Mouse (Mus musculus) MEL (cell line): ENCODE measurements around the gene Tjp3. TPM values are rescaled to one million over a fixed set of nuclear protein-coding genes. Genes with fewer than 3 reads are reported as not detected.

ENCODE experiments used
- DNase-seq: peaks from one replicate; pipeline ENCODE4 v3.0.0; 2011; ENCODE audit warnings: low read depth, low spot score
- H3K27ac ChIP-seq: 2 replicates; pipeline ENCODE4 v1.5.1; 2012; ENCODE audit warnings: low read depth, mild to moderate bottlenecking, control low read depth, low read length, moderate library complexity; ENCODE audit not compliant: control insufficient read depth
- H3K27me3 ChIP-seq, 2 experiments: fragments of 150-350 bp in 1 of 2; sonication (generic) in 1 of 2; 2 replicates each; pipeline ENCODE4 v1.6.1; 2012; ENCODE audit warnings: low read length in 2 of 2, mild to moderate bottlenecking in 2 of 2, improper control_type of control experiment in 1 of 2, moderate library complexity in 1 of 2; ENCODE audit not compliant: insufficient read depth in 2 of 2, control insufficient read depth in 1 of 2
- H3K36me3 ChIP-seq, 2 experiments: 2 replicates each; pipeline ENCODE4 v1.6.1; 2012 to 2014; ENCODE audit warnings: low read length in 2 of 2, improper control_type of control experiment in 1 of 2, inconsistent platforms in 1 of 2, mild to moderate bottlenecking in 1 of 2; ENCODE audit not compliant: insufficient read depth in 2 of 2, control insufficient read depth in 1 of 2
- H3K4me1 ChIP-seq, 2 experiments: fragments of 150-350 bp in 1 of 2; sonication (generic) in 1 of 2; 2 replicates each; pipeline ENCODE4 v1.6.1; 2012; ENCODE audit warnings: low read length in 2 of 2, improper control_type of control experiment in 1 of 2, mild to moderate bottlenecking in 1 of 2; ENCODE audit not compliant: insufficient read depth in 2 of 2, control insufficient read depth in 1 of 2
- H3K4me3 ChIP-seq, 2 experiments: fragments of 150-350 bp in 1 of 2; sonication (generic) in 1 of 2; 2 replicates each; pipeline ENCODE4 v1.5.1; 2012; ENCODE audit warnings: low read depth in 2 of 2, low read length in 2 of 2, mild to moderate bottlenecking in 2 of 2, moderate library complexity in 2 of 2, control low read depth in 1 of 2, improper control_type of control experiment in 1 of 2; ENCODE audit not compliant: control insufficient read depth in 1 of 2, insufficient read depth in 1 of 2
- H3K79me2 ChIP-seq: 2 replicates; pipeline ENCODE4 v1.6.1; 2012; ENCODE audit warnings: mild to moderate bottlenecking, low read length, moderate library complexity; ENCODE audit not compliant: control insufficient read depth, poor library complexity, insufficient read depth
- H3K9ac ChIP-seq: 2 replicates; pipeline ENCODE4 v1.6.1; 2012; ENCODE audit warnings: low read depth, mild to moderate bottlenecking, control low read depth, low read length, moderate library complexity; ENCODE audit not compliant: control insufficient read depth, poor library complexity, severe bottlenecking
- H3K9me3 ChIP-seq: fragments of 150-350 bp; sonication (generic); replicated peaks from 2 replicates; pipeline ENCODE4 v1.6.1; 2012; ENCODE audit warnings: mild to moderate bottlenecking, low read length, improper control_type of control experiment, moderate library complexity; ENCODE audit not compliant: insufficient read depth
- BHLHE40 ChIP-seq: IDR thresholded peaks from 2 replicates; pipeline ENCODE4 v1.6.1; 2012; ENCODE audit warnings: low read depth, mild to moderate bottlenecking, inconsistent platforms, low read length, improper control_type of control experiment, borderline replicate concordance
- ELF1 ChIP-seq: IDR thresholded peaks from 2 replicates; pipeline ENCODE4 v1.6.1; 2014; ENCODE audit warnings: low read depth, mild to moderate bottlenecking, inconsistent platforms, low read length, improper control_type of control experiment, moderate library complexity
- ETS1 ChIP-seq: IDR thresholded peaks from 2 replicates; pipeline ENCODE4 v1.6.1; 2012; ENCODE audit warnings: low read depth, mild to moderate bottlenecking, inconsistent platforms, low read length, improper control_type of control experiment, moderate library complexity
- GABPA ChIP-seq: IDR thresholded peaks from 2 replicates; pipeline ENCODE4 v1.6.1; 2012; ENCODE audit warnings: low read depth, mild to moderate bottlenecking, inconsistent platforms, low read length, improper control_type of control experiment, moderate library complexity
- GATA1 ChIP-seq: IDR thresholded peaks from 2 replicates; pipeline ENCODE4 v1.6.1; 2011; ENCODE audit warnings: low read depth, low read length, improper control_type of control experiment
- MAX ChIP-seq: IDR thresholded peaks from 2 replicates; pipeline ENCODE4 v1.6.1; 2011; ENCODE audit warnings: low read length, improper control_type of control experiment
- MYB ChIP-seq: IDR thresholded peaks from 2 replicates; pipeline ENCODE4 v1.6.1; 2011; ENCODE audit warnings: mild to moderate bottlenecking, low read depth, low read length, improper control_type of control experiment
- NRF1 ChIP-seq: IDR thresholded peaks from 2 replicates; pipeline ENCODE4 v1.6.1; 2014; ENCODE audit warnings: low read depth, mild to moderate bottlenecking, inconsistent platforms, low read length, improper control_type of control experiment, moderate library complexity; ENCODE audit not compliant: poor library complexity, insufficient read depth, severe bottlenecking
- RAD21 ChIP-seq: IDR thresholded peaks from 2 replicates; pipeline ENCODE4 v1.6.1; 2011; ENCODE audit warnings: mild to moderate bottlenecking, low read depth, low read length, improper control_type of control experiment
- SIN3A ChIP-seq: IDR thresholded peaks from 2 replicates; pipeline ENCODE4 v1.6.1; 2012; ENCODE audit warnings: low read length, improper control_type of control experiment, inconsistent platforms
- UBTF ChIP-seq: IDR thresholded peaks from 2 replicates; pipeline ENCODE4 v1.6.1; 2012; ENCODE audit warnings: low read depth, mild to moderate bottlenecking, inconsistent platforms, low read length, improper control_type of control experiment, moderate library complexity, borderline replicate concordance; ENCODE audit not compliant: insufficient read depth
- ZC3H11A ChIP-seq: IDR thresholded peaks from 2 replicates; pipeline ENCODE4 v1.6.1; 2012; ENCODE audit warnings: low read depth, mild to moderate bottlenecking, inconsistent platforms, low read length, improper control_type of control experiment
- polyA plus RNA-seq, 2 experiments: library from polyadenylated mRNA; stranded (reverse) in 1 of 2; unstranded in 1 of 2; fragments of >175 nt in 1 of 2; fragments of >200 nt in 1 of 2; gene quantifications; 2 replicates each; pipeline versions ENCODE4 v1.2.1 to v1.2.4; 2012; ENCODE audit warnings: low replicate concordance in 2 of 2, low read depth in 1 of 2; ENCODE audit not compliant: insufficient read length in 2 of 2, insufficient read depth in 1 of 2, missing spikeins in 1 of 2
- total RNA-seq: library from RNA; depleted of rRNA; stranded (reverse); fragments of 300-350 nt; gene quantifications from 2 replicates; pipeline ENCODE4 v1.2.3, GENCODE M21; 2012

The Tjp3 gene
- total and polyA plus RNA-seq, 3 experiments: 2.9 to 4.9 TPM; not detected in 1

DNA sequence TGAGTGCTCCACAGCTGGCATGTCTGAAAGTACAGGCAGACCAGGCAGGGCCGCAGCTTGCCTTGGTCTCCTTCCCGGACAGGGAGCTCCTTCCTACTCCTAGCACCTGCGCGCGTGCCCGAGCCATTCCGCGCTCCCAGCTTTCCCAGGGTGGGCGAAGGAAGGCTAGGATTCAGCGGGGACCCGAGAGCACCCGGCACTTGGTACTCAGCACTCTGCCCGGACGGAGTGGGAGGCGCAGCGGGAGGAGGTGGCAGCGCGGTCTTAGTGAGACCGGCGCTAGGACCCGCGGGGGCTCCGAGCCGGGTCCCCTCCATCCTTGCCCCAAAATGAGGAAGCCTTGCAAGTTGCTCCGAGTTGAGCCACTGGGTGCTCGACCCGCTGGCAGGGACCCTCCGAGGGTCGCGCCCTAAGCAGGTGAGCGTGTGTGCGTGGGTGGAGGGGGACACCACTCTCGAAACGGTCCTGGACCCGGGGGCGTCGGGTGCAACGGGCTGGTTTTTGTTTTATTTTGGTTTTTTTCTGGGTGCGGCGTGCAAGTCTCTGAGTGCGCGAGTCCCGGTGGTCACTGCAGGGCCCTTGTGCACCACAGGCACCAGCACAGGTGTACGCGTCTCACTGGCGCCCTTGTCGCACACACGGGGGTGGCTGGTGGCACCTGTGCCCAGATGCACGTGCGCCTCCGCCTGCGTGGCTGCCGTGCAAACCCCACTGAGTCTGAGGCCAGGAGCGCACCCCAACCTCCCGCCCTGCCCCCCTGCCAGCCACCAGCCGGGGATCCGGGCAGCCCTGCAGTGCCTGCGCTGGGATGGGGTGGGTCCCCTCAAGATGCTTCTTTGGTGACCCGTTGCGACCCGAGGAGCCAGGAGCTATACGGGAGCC is 34.0 kb downstream of the Tjp3 start:
- Histone ChIP-seq H3K27me3 (no peaks in the 10 kb centered on the region), H3K4me3 (no peak overlapping the region), H3K79me2 (no peaks in the 10 kb centered on the region), H3K9ac (no peak overlapping the region), H3K4me1 (no peaks in the 10 kb centered on the region), H3K9me3 (no peaks in the 10 kb centered on the region), H3K27ac (no peak overlapping the region), H3K36me3 (no peaks in the 10 kb centered on the region)
- no peak for TF ChIP-seq ELF1
- no peak for TF ChIP-seq RAD21
- no peak for TF ChIP-seq MYB
- no peak for TF ChIP-seq UBTF
- no peak for TF ChIP-seq ZC3H11A
- TF ChIP-seq GABPA: no peak
- no peak for TF ChIP-seq SIN3A
- TF ChIP-seq GATA1: no peak
- no peak for DNase-seq

DNA sequence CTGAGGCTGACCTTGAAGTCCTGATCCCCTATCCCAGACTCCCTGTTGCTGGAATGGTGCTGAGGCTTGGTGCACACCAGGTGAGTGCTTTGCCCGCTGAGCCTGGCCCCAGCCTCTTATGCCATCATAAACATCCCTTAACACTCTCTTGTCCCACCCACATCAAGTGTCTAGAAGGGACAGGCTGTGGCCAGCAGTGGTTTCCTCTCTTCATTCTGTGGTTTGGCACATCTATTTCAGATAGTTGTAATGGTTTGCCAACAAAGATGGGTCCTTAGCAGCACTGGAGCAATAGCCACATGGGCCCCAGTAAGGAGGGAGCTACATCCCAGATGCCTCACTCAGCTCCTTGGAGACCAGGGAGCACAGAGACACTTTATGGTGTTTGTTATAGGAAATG is 36.5 kb downstream of the Tjp3 start:
- Histone ChIP-seq H3K27me3 (no peaks in the 10 kb centered on the region), H3K27ac (no peak overlapping the region), H3K79me2 (no peaks in the 10 kb centered on the region), H3K36me3 (no peaks in the 10 kb centered on the region), H3K9ac (no peak overlapping the region), H3K4me3 (no peak overlapping the region), H3K4me1 (no peaks in the 10 kb centered on the region), H3K9me3 (no peaks in the 10 kb centered on the region)
- DNase-seq: no peak
- TF ChIP-seq MYB (no peak), MAX (no peak), BHLHE40 (no peak), ETS1 (no peak), NRF1 (no peak), ELF1 (no peak)
